Mouse (Mus musculus) neutrophil, adult 59 days (primary cell): ENCODE measurements around the gene Cyb561a3. TPM values are rescaled to one million over a fixed set of nuclear protein-coding genes. Genes with fewer than 3 reads are reported as not detected.

Source experiments
- total RNA-seq, 2 experiments: library from RNA; stranded (reverse); gene quantifications; 1 replicate in 1 of 2; 2 replicates in 1 of 2; pipeline ENCODE4 v1.2.4; 2023

Gene Cyb561a3
- total RNA-seq = 10 to 100 TPM; 43.3 to 48.3 TPM

GRCm38 (mm10) chr19:10576690-10577561 lies at the start of gene Cyb561a3, which contains the start of gene Tmem138:
Cyb561a3 (plus strand) TSS chr19:10577172.
Tmem138 (minus strand) TSS chr19:10577362.

GRCm38 (mm10) chr19:10555624-10556510 lies 21.1 kb upstream of the Cyb561a3 start, which contains the start of gene Tmem216:
Tmem216 (minus strand) TSS chr19:10556238.

GRCm38 (mm10) chr19:10605293-10605900 lies 28.4 kb downstream of the Cyb561a3 start, which contains the start of the genes Ddb1 and Tkfc:
Ddb1 (plus strand) TSS chr19:10605327.
Tkfc (minus strand) TSS chr19:10605654.

GRCm38 (mm10) chr19:10634106-10634871 lies 57.3 kb downstream of the Cyb561a3 start, which contains the start of gene Vwce:
Vwce (plus strand) TSS chr19:10634213.

Other genes with a start within 250 kb of the Cyb561a3 start
- gene Syt7, start 188.1 kb upstream of the Cyb561a3 start, total RNA-seq = not detected
- under 1 TPM in 1 of 2 experiments, not detected in 1; 0.18 TPM for gene Lrrc10b, start 119.7 kb upstream of the Cyb561a3 start, total RNA-seq
- 1 to 10 TPM; 1.8 to 2.2 TPM for gene Ppp1r32, start 94.2 kb upstream of the Cyb561a3 start, total RNA-seq
- gene Cpsf7, start 51.9 kb upstream of the Cyb561a3 start, total RNA-seq = 10 to 100 TPM; 82.7 to 84.5 TPM
- gene Sdhaf2, start 51.0 kb upstream of the Cyb561a3 start, total RNA-seq = 10 to 100 TPM; 34.9 to 36.2 TPM
- gene Tmem216, start 20.9 kb upstream of the Cyb561a3 start, total RNA-seq = 10 to 100 TPM; 44.7 to 52.4 TPM
- 1 to 10 TPM; 6.2 to 7.5 TPM for gene Tmem138, start 190 bp downstream of the Cyb561a3 start, total RNA-seq
- gene Ddb1, start 28.2 kb downstream of the Cyb561a3 start, total RNA-seq = 100 to 1,000 TPM in 1 of 2 experiments, 10 to 100 TPM in 1; 92.4 to 102 TPM
- 1 to 10 TPM; 5.5 to 7.6 TPM for gene Tkfc, start 28.5 kb downstream of the Cyb561a3 start, total RNA-seq
- under 1 TPM in 1 of 2 experiments, not detected in 1; 0.80 TPM for gene Vwce, start 57.0 kb downstream of the Cyb561a3 start, total RNA-seq
- not detected for gene Pga5, start 100.9 kb downstream of the Cyb561a3 start, total RNA-seq
- gene Vps37c, start 111.6 kb downstream of the Cyb561a3 start, total RNA-seq = 10 to 100 TPM; 48.8 to 52.9 TPM
- gene Cd5, start 161.8 kb downstream of the Cyb561a3 start, total RNA-seq = under 1 TPM in 1 of 2 experiments, not detected in 1; 0.20 TPM